Mouse (Mus musculus): ENCODE measurements around the gene Coa5.

DNA sequence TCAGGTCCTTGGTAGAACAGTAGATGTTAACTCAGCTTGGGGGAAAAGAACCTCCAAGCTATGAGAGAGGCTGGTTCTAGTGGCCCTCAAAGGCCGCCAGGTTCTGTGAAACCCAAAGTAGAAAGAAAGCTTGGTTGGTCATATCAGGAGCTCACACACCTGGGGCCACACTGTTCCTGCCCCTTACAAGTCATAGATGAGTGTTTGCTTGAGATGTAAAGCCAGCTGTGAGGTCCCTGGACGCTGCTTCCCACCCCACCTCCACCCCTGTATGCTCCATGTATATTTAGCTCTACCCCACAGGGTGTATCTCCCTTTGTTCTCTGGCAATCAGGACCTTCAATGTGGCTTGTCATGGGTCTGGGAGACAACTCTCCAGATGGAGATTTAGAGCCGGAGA is 21.2 kb downstream of the Coa5 start:
- TF ChIP-seq CTCF (IDR thresholded peaks at IDR 0.05), result no peak
- no peak for TF ChIP-seq EP300 (IDR thresholded peaks at IDR 0.05)
